Mouse (Mus musculus) ES-CJ7 (cell line): ENCODE measurements around the gene Scamp1.

Source experiments
- DNase-seq: peaks from one replicate; pipeline ENCODE4 v3.0.0; 2011; ENCODE audit warnings: low read depth, low spot score

Scamp1 gene

GRCm38 (mm10) chr13:94279420-94279819, 6.2 kb downstream of the Scamp1 start:
- no peak for DNase-seq

GRCm38 (mm10) chr13:94271284-94271683, 14.4 kb downstream of the Scamp1 start:
- no peak for DNase-seq

GRCm38 (mm10) chr13:94268201-94268600, 17.5 kb downstream of the Scamp1 start:
- no peak for DNase-seq

- no peak for DNase-seq
Observed at GRCm38 (mm10) chr13:94267190-94267589, 18.5 kb downstream of the Scamp1 start.

- DNase-seq, result no peak
Observed at GRCm38 (mm10) chr13:94266530-94266929, 19.1 kb downstream of the Scamp1 start.

- peak; percentile 56 for DNase-seq
Observed at GRCm38 (mm10) chr13:94265291-94265690, 20.4 kb downstream of the Scamp1 start.

- no peak for DNase-seq
Observed at GRCm38 (mm10) chr13:94263943-94264342, 21.7 kb downstream of the Scamp1 start.

GRCm38 (mm10) chr13:94262551-94262950, 23.1 kb downstream of the Scamp1 start:
- DNase-seq, result no peak

GRCm38 (mm10) chr13:94261624-94262023, 24.0 kb downstream of the Scamp1 start:
- no peak for DNase-seq

- no peak for DNase-seq
Observed at GRCm38 (mm10) chr13:94260961-94261360, 24.7 kb downstream of the Scamp1 start.

- no peak for DNase-seq
Observed at GRCm38 (mm10) chr13:94259210-94259609, 26.4 kb downstream of the Scamp1 start.

GRCm38 (mm10) chr13:94258530-94258929, 27.1 kb downstream of the Scamp1 start:
- DNase-seq, result no peak

- no peak for DNase-seq
Observed at GRCm38 (mm10) chr13:94257711-94258110, 27.9 kb downstream of the Scamp1 start.

- DNase-seq, result no peak
Observed at GRCm38 (mm10) chr13:94255176-94255575, 30.5 kb downstream of the Scamp1 start.

- no peak for DNase-seq
Observed at GRCm38 (mm10) chr13:94254286-94254685, 31.4 kb downstream of the Scamp1 start.

GRCm38 (mm10) chr13:94253052-94253451, 32.6 kb downstream of the Scamp1 start:
- no peak for DNase-seq

- DNase-seq, result no peak
Observed at GRCm38 (mm10) chr13:94250761-94251160, 34.9 kb downstream of the Scamp1 start.

GRCm38 (mm10) chr13:94250188-94250587, 35.5 kb downstream of the Scamp1 start:
- no peak for DNase-seq

- no peak for DNase-seq
Observed at GRCm38 (mm10) chr13:94242897-94243296, 42.8 kb downstream of the Scamp1 start.

GRCm38 (mm10) chr13:94241892-94242524, 43.6 kb downstream of the Scamp1 start:
- DNase-seq, result peak; percentile 83

GRCm38 (mm10) chr13:94240873-94241272, 44.8 kb downstream of the Scamp1 start:
- DNase-seq, result no peak

GRCm38 (mm10) chr13:94240111-94240510, 45.5 kb downstream of the Scamp1 start:
- no peak for DNase-seq

GRCm38 (mm10) chr13:94239488-94239887, 46.2 kb downstream of the Scamp1 start:
- no peak for DNase-seq

- DNase-seq, result no peak
Observed at GRCm38 (mm10) chr13:94231871-94232270, 53.8 kb downstream of the Scamp1 start.
